8 mouse cellular contexts compared by ENCODE assay signal in genomic region chr3:89215853-89216252, GRCm38 (mm10). TPM values are rescaled to one million over a fixed set of nuclear protein-coding genes. Genes with fewer than 3 reads are reported as not detected.
DNase-seq lines count a peak whose midpoint lies in the region; ATAC-seq and TF ChIP-seq lines count a peak whose summit lies in the region.

No protein-coding gene starts in this region.

- WGBS in forebrain, embryonic 11.5 days: 0% methylated on average over 6 of the region's 6 CpGs
- WGBS in heart, embryonic 16.5 days: under 1% methylated on average over 6 of the region's 6 CpGs
- 1% methylated on average over 6 of the region's 6 CpGs for WGBS in liver, embryonic 15.5 days (ENCODE audit: insufficient replicate concordance)
- WGBS in neural tube, embryonic 13.5 days: 0% methylated on average over 6 of the region's 6 CpGs
- WGBS in stomach, postnatal 0 days: under 1% methylated on average over 6 of the region's 6 CpGs

- H3K36me3 ChIP-seq in ES-Bruce4 (ENCODE audit: control insufficient read depth, insufficient read depth, low read length, poor library complexity, severe bottlenecking): no peaks in the 10 kb centered on the region
- no peaks in the 10 kb centered on the region for H3K36me3 ChIP-seq in forebrain, embryonic 11.5 days (ENCODE audit: control insufficient read depth, insufficient read depth, low read length)
- no peaks in the 10 kb centered on the region for H3K36me3 ChIP-seq in heart, embryonic 16.5 days (ENCODE audit: control insufficient read depth, insufficient read depth)
- peaks cover 6% of the 10 kb centered on the region; the same call in 1 of the 2 replicates for H3K36me3 ChIP-seq in liver, embryonic 15.5 days (replicated peaks)
- H3K36me3 ChIP-seq in neural tube, embryonic 13.5 days: peaks cover 9% of the 10 kb centered on the region
- no peaks in the 10 kb centered on the region for H3K36me3 ChIP-seq in stomach, postnatal 0 days (ENCODE audit: control insufficient read depth, insufficient read depth, low read length)

- H3K27ac ChIP-seq in ES-Bruce4 (ENCODE audit: insufficient read depth, low read length): no peak overlapping the region
- H3K27ac ChIP-seq in forebrain, embryonic 11.5 days (ENCODE audit: low read depth, low read length): peak overlapping the region; percentile 99
- H3K27ac ChIP-seq in heart, embryonic 16.5 days (ENCODE audit: low read length): no peak overlapping the region
- H3K27ac ChIP-seq in liver, embryonic 15.5 days (replicated peaks): no peak overlapping the region
- H3K27ac ChIP-seq in neural tube, embryonic 13.5 days (replicated peaks): peak overlapping the region; percentile 97
- no peak overlapping the region; the same call in 1 of the 2 replicates for H3K27ac ChIP-seq in stomach, postnatal 0 days (replicated peaks)

- peak overlapping the region; percentile 87 for H3K4me2 ChIP-seq in forebrain, embryonic 11.5 days (ENCODE audit: low read depth, low read length, severe bottlenecking)
- peak overlapping the region; percentile 90 for H3K4me2 ChIP-seq in heart, embryonic 16.5 days (ENCODE audit: low read depth, low read length)
- peak overlapping the region; percentile 98 for H3K4me2 ChIP-seq in liver, embryonic 15.5 days
- H3K4me2 ChIP-seq in neural tube, embryonic 13.5 days: peak overlapping the region; percentile 73
- H3K4me2 ChIP-seq in stomach, postnatal 0 days (replicated peaks; ENCODE audit: low read depth): peak overlapping the region; percentile 80

- TF ChIP-seq EP300 in ES-Bruce4 (IDR thresholded peaks at IDR 0.05; ENCODE audit: insufficient read depth, low read depth, low read length): no peak
- TF ChIP-seq EP300 in stomach, postnatal 0 days (optimal IDR thresholded peaks at IDR 0.05): no peak

- H3K27me3 ChIP-seq in ES-Bruce4 (ENCODE audit: control insufficient read depth, insufficient read depth, low read length, poor library complexity, severe bottlenecking): no peaks in the 10 kb centered on the region
- H3K27me3 ChIP-seq in forebrain, embryonic 11.5 days (ENCODE audit: control insufficient read depth, insufficient read depth, low read length): no peaks in the 10 kb centered on the region
- H3K27me3 ChIP-seq in heart, embryonic 16.5 days (ENCODE audit: control insufficient read depth, insufficient read depth, low read length): no peaks in the 10 kb centered on the region
- H3K27me3 ChIP-seq in liver, embryonic 15.5 days: peaks cover 40% of the 10 kb centered on the region
- no peaks in the 10 kb centered on the region for H3K27me3 ChIP-seq in neural tube, embryonic 13.5 days
- H3K27me3 ChIP-seq in stomach, postnatal 0 days (ENCODE audit: control insufficient read depth, insufficient read depth, low read length): no peaks in the 10 kb centered on the region

- peak; percentile 90 for DNase-seq in c-Kit-positive CD71-positive TER-119-negative erythroid progenitor cells, embryonic 14.5 days (ENCODE audit: low read depth)
- DNase-seq in forebrain, embryonic 11.5 days (ENCODE audit: low spot score): peak; percentile 92
- peak; percentile 88 to 93 for DNase-seq in kidney, postnatal 25 days
- peak; percentile 86 for DNase-seq in stomach, postnatal 0 days (ENCODE audit: low spot score)

- ATAC-seq in forebrain, embryonic 11.5 days (replicated peaks; ENCODE audit: low FRiP score): peak; percentile 28
- no peak for ATAC-seq in heart, embryonic 16.5 days (replicated peaks; ENCODE audit: extremely low read depth, insufficient read depth, low FRiP score)
- ATAC-seq in liver, embryonic 15.5 days (ENCODE audit: insufficient read depth): peak; percentile 9; the same call in 1 of the 2 replicates
- ATAC-seq in neural tube, embryonic 13.5 days (ENCODE audit: low read depth): peak; percentile 22; the same call in 1 of the 2 replicates
- ATAC-seq in stomach, postnatal 0 days (ENCODE audit: low FRiP score, low TSS enrichment): peak; percentile 15

- no peak for TF ChIP-seq POLR2A in ES-Bruce4 (IDR thresholded peaks at IDR 0.05; ENCODE audit: insufficient read depth, low read length)

- no peaks in the 10 kb centered on the region for H3K4me1 ChIP-seq in ES-Bruce4 (ENCODE audit: control insufficient read depth, insufficient read depth, low read length)
- peaks cover 24% of the 10 kb centered on the region for H3K4me1 ChIP-seq in forebrain, embryonic 11.5 days (replicated peaks; ENCODE audit: control insufficient read depth, insufficient read depth, low read length)
- H3K4me1 ChIP-seq in heart, embryonic 16.5 days (ENCODE audit: control insufficient read depth, insufficient read depth, low read length): peaks cover 19% of the 10 kb centered on the region
- peaks cover 37% of the 10 kb centered on the region for H3K4me1 ChIP-seq in liver, embryonic 15.5 days (replicated peaks)
- H3K4me1 ChIP-seq in neural tube, embryonic 13.5 days (replicated peaks): peaks cover 55% of the 10 kb centered on the region
- peaks cover 4% of the 10 kb centered on the region; the same call in 1 of the 2 replicates for H3K4me1 ChIP-seq in stomach, postnatal 0 days (replicated peaks; ENCODE audit: control insufficient read depth, insufficient read depth)

- no peak overlapping the region; the same call in 1 of the 2 replicates for H3K4me3 ChIP-seq in ES-Bruce4 (ENCODE audit: low read depth, low read length)
- peak overlapping the region; percentile 81 for H3K4me3 ChIP-seq in forebrain, embryonic 11.5 days (ENCODE audit: low read depth, low read length)
- H3K4me3 ChIP-seq in heart, embryonic 16.5 days (ENCODE audit: low read length): peak overlapping the region; percentile 39
- peak overlapping the region; percentile 88; the same call in 1 of the 2 replicates for H3K4me3 ChIP-seq in liver, embryonic 15.5 days (replicated peaks)
- H3K4me3 ChIP-seq in neural tube, embryonic 13.5 days: peak overlapping the region; percentile 75
- H3K4me3 ChIP-seq in stomach, postnatal 0 days (ENCODE audit: low read depth, low read length): peak overlapping the region; percentile 74

- H3K9ac ChIP-seq in ES-Bruce4 (ENCODE audit: low read depth, poor library complexity, severe bottlenecking): peak overlapping the region; percentile 56; the same call in 1 of the 2 replicates
- peak overlapping the region; percentile 80 for H3K9ac ChIP-seq in forebrain, embryonic 11.5 days (ENCODE audit: low read length)
- no peak overlapping the region for H3K9ac ChIP-seq in heart, embryonic 16.5 days (ENCODE audit: low read length)
- no peak overlapping the region for H3K9ac ChIP-seq in liver, embryonic 15.5 days
- peak overlapping the region; percentile 81 for H3K9ac ChIP-seq in neural tube, embryonic 13.5 days
- peak overlapping the region; percentile 38 for H3K9ac ChIP-seq in stomach, postnatal 0 days (ENCODE audit: low read length)

- H3K9me3 ChIP-seq in ES-Bruce4 (replicated peaks; ENCODE audit: control insufficient read depth, insufficient read depth, low read length, poor library complexity, severe bottlenecking): no peaks in the 10 kb centered on the region
- no peaks in the 10 kb centered on the region for H3K9me3 ChIP-seq in forebrain, embryonic 11.5 days (ENCODE audit: control insufficient read depth, low read length)
- H3K9me3 ChIP-seq in heart, embryonic 16.5 days (replicated peaks; ENCODE audit: control insufficient read depth, low read length): no peaks in the 10 kb centered on the region
- no peaks in the 10 kb centered on the region for H3K9me3 ChIP-seq in liver, embryonic 15.5 days (replicated peaks)
- H3K9me3 ChIP-seq in neural tube, embryonic 13.5 days: no peaks in the 10 kb centered on the region
- H3K9me3 ChIP-seq in stomach, postnatal 0 days (ENCODE audit: control insufficient read depth, low read length): no peaks in the 10 kb centered on the region

- peak; percentile 80 for TF ChIP-seq CTCF in ES-Bruce4 (IDR thresholded peaks at IDR 0.05; ENCODE audit: low read depth, low read length)
- peak; percentile 97 for TF ChIP-seq CTCF in stomach, postnatal 0 days (IDR thresholded peaks at IDR 0.05; ENCODE audit: low read depth)

RNA-seq across cellular contexts. Expression of gene Thbs3, which starts 0.9 kb away (rescaled TPM):
- polyA plus RNA-seq in ES-Bruce4 (2011; ENCODE audit: insufficient read depth, insufficient read length, low read depth, missing spikeins): 8.1 and 10.4 TPM in 2 replicates
- 63.3 and 69.9 TPM in 2 replicates for polyA plus RNA-seq in forebrain, embryonic 11.5 days (2014; fragmentation: Nextera tagmentation; extraction: Ambion mirVana)
- polyA plus RNA-seq in heart, embryonic 16.5 days (2015; fragmentation: Nextera tagmentation; extraction: Ambion mirVana): 24.0 TPM in 2 replicates
- polyA plus RNA-seq in liver, embryonic 15.5 days (2015; fragmentation: Nextera tagmentation; extraction: Ambion mirVana): 1.5 and 2.1 TPM in 2 replicates
- polyA plus RNA-seq in neural tube, embryonic 13.5 days (2015; fragmentation: Nextera tagmentation; extraction: Ambion mirVana): 45.6 and 52.8 TPM in 2 replicates
- 25.5 and 31.1 TPM in 2 replicates for polyA plus RNA-seq in stomach, postnatal 0 days (2015; fragmentation: Nextera tagmentation; extraction: Ambion mirVana)

RNA-seq across cellular contexts. Expression of gene Mtx1, which starts 11.0 kb away (rescaled TPM):
- 136 and 143 TPM in 2 replicates for polyA plus RNA-seq in ES-Bruce4 (2011; ENCODE audit: insufficient read depth, insufficient read length, low read depth, missing spikeins)
- polyA plus RNA-seq in forebrain, embryonic 11.5 days (2014; fragmentation: Nextera tagmentation; extraction: Ambion mirVana): 194 and 213 TPM in 2 replicates
- 120 and 127 TPM in 2 replicates for polyA plus RNA-seq in heart, embryonic 16.5 days (2015; fragmentation: Nextera tagmentation; extraction: Ambion mirVana)
- 103 and 104 TPM in 2 replicates for polyA plus RNA-seq in liver, embryonic 15.5 days (2015; fragmentation: Nextera tagmentation; extraction: Ambion mirVana)
- polyA plus RNA-seq in neural tube, embryonic 13.5 days (2015; fragmentation: Nextera tagmentation; extraction: Ambion mirVana): 157 and 170 TPM in 2 replicates
- 129 and 133 TPM in 2 replicates for polyA plus RNA-seq in stomach, postnatal 0 days (2015; fragmentation: Nextera tagmentation; extraction: Ambion mirVana)

RNA-seq across cellular contexts. Expression of gene Muc1, which starts 13.0 kb away (rescaled TPM):
- 1.5 and 1.6 TPM in 2 replicates for polyA plus RNA-seq in ES-Bruce4 (2011; ENCODE audit: insufficient read depth, insufficient read length, low read depth, missing spikeins)
- 2.0 and 3.4 TPM in 2 replicates for polyA plus RNA-seq in forebrain, embryonic 11.5 days (2014; fragmentation: Nextera tagmentation; extraction: Ambion mirVana)
- polyA plus RNA-seq in heart, embryonic 16.5 days (2015; fragmentation: Nextera tagmentation; extraction: Ambion mirVana): 3.3 and 11.3 TPM in 2 replicates
- polyA plus RNA-seq in liver, embryonic 15.5 days (2015; fragmentation: Nextera tagmentation; extraction: Ambion mirVana): 0.50 TPM in 1 of 2 replicates, not detected in the other
- 1.0 and 1.1 TPM in 2 replicates for polyA plus RNA-seq in neural tube, embryonic 13.5 days (2015; fragmentation: Nextera tagmentation; extraction: Ambion mirVana)
- 212 and 255 TPM in 2 replicates for polyA plus RNA-seq in stomach, postnatal 0 days (2015; fragmentation: Nextera tagmentation; extraction: Ambion mirVana)

RNA-seq across cellular contexts. Expression of gene Gba, which starts 13.1 kb away (rescaled TPM):
- polyA plus RNA-seq in ES-Bruce4 (2011; ENCODE audit: insufficient read depth, insufficient read length, low read depth, missing spikeins): 31.5 and 32.6 TPM in 2 replicates
- 32.4 and 37.7 TPM in 2 replicates for polyA plus RNA-seq in forebrain, embryonic 11.5 days (2014; fragmentation: Nextera tagmentation; extraction: Ambion mirVana)
- 33.2 and 33.3 TPM in 2 replicates for polyA plus RNA-seq in heart, embryonic 16.5 days (2015; fragmentation: Nextera tagmentation; extraction: Ambion mirVana)
- 26.1 and 26.2 TPM in 2 replicates for polyA plus RNA-seq in liver, embryonic 15.5 days (2015; fragmentation: Nextera tagmentation; extraction: Ambion mirVana)
- polyA plus RNA-seq in neural tube, embryonic 13.5 days (2015; fragmentation: Nextera tagmentation; extraction: Ambion mirVana): 48.3 and 50.0 TPM in 2 replicates
- polyA plus RNA-seq in stomach, postnatal 0 days (2015; fragmentation: Nextera tagmentation; extraction: Ambion mirVana): 98.5 and 112 TPM in 2 replicates

RNA-seq across cellular contexts. Expression of gene Krtcap2, which starts 29.9 kb away (rescaled TPM):
- polyA plus RNA-seq in ES-Bruce4 (2011; ENCODE audit: insufficient read depth, insufficient read length, low read depth, missing spikeins): 163 and 164 TPM in 2 replicates
- 237 and 252 TPM in 2 replicates for polyA plus RNA-seq in forebrain, embryonic 11.5 days (2014; fragmentation: Nextera tagmentation; extraction: Ambion mirVana)
- 202 and 234 TPM in 2 replicates for polyA plus RNA-seq in heart, embryonic 16.5 days (2015; fragmentation: Nextera tagmentation; extraction: Ambion mirVana)
- polyA plus RNA-seq in liver, embryonic 15.5 days (2015; fragmentation: Nextera tagmentation; extraction: Ambion mirVana): 116 and 126 TPM in 2 replicates
- polyA plus RNA-seq in neural tube, embryonic 13.5 days (2015; fragmentation: Nextera tagmentation; extraction: Ambion mirVana): 248 and 258 TPM in 2 replicates
- polyA plus RNA-seq in stomach, postnatal 0 days (2015; fragmentation: Nextera tagmentation; extraction: Ambion mirVana): 266 and 314 TPM in 2 replicates

Comparison
In these comparisons a context has a peak if more than half of its experiments do, and no peak if none do; other contexts are left out.
1. H3K27ac ChIP-seq: peak in forebrain, embryonic 11.5 days (single experiment) and neural tube, embryonic 13.5 days (single experiment); none in ES-Bruce4 (single experiment), heart, embryonic 16.5 days (single experiment), liver, embryonic 15.5 days (single experiment) and stomach, postnatal 0 days (single experiment).
2. H3K9ac ChIP-seq: peak in ES-Bruce4 (single experiment), forebrain, embryonic 11.5 days (single experiment), neural tube, embryonic 13.5 days (single experiment) and stomach, postnatal 0 days (single experiment); none in heart, embryonic 16.5 days (single experiment) and liver, embryonic 15.5 days (single experiment).
3. RNA of gene Muc1, which starts 13.0 kb away (polyA plus RNA-seq): 212 to 255 TPM in stomach, postnatal 0 days; 3.3 to 11.3 TPM in heart, embryonic 16.5 days, 2.0 to 3.4 TPM in forebrain, embryonic 11.5 days, 1.5 to 1.6 TPM in ES-Bruce4, 1.0 to 1.1 TPM in neural tube, embryonic 13.5 days and 0.50 TPM in liver, embryonic 15.5 days; every median in the first group is over 10 times any median in the second.
4. Peak in every context shown above with its lines, with median percentiles within 50 percentile points of each other: DNase-seq and H3K4me2 ChIP-seq.